Mouse (Mus musculus): ENCODE data around the gene Sec13. TPM values are rescaled to one million over a fixed set of nuclear protein-coding genes. Genes with fewer than 3 reads are reported as not detected.

Gene Sec13
- polyA plus RNA-seq, 1 experiment from 2014 or later, result 260 TPM

DNA sequence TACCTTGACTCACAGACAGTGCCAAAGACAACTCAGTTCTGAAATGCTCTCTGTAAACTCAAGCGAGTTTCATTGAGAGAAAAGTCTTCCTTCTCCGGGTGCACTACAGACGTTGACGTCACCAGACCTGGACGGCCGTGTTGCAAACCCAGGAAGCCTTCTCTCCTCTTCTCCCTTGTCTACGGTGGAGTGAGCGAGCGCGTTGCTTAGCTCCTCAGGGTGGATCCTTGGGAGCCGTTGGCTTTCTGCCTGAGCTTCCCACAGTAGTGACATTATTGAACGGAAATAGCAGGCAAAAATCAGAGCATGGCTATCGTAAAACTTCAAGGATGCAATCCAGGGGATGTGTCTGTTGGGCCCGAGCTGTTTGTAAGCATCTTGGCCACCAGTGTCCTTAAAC is 6.7 kb upstream of the Sec13 start:
- Histone ChIP-seq H3K4me3 (ENCODE audit: low read depth, low read length) (no peak overlapping the region), H3K9me3 (ENCODE audit: control insufficient read depth, low read depth, low read length) (no peaks in the 10 kb centered on the region), H3K4me1 (ENCODE audit: control insufficient read depth, insufficient read depth, low read length) (no peaks in the 10 kb centered on the region), H3K27me3 (ENCODE audit: control insufficient read depth, insufficient read depth, low read length) (no peaks in the 10 kb centered on the region), H3K4me2 (replicated peaks; ENCODE audit: low read depth, low read length) (no peak overlapping the region), H3K36me3 (ENCODE audit: control insufficient read depth, insufficient read depth, low read length) (no peaks in the 10 kb centered on the region), H3K9ac (replicated peaks; ENCODE audit: low read depth, low read length) (no peak overlapping the region), H3K27ac (ENCODE audit: low read length) (no peak overlapping the region)
- 83% methylated on average over 14 of the region's 14 CpGs for WGBS
- ATAC-seq (ENCODE audit: insufficient number of reproducible peaks, insufficient read depth, low FRiP score, low read depth), result no peak

- no peaks in the 10 kb centered on the region for H3K27me3 ChIP-seq (ENCODE audit: control insufficient read depth, insufficient read depth, low read length)
- H3K36me3 ChIP-seq (ENCODE audit: control insufficient read depth, insufficient read depth, low read length), result no peaks in the 10 kb centered on the region
- no peaks in the 10 kb centered on the region for H3K4me1 ChIP-seq (ENCODE audit: control insufficient read depth, insufficient read depth, low read length)
- H3K9me3 ChIP-seq (ENCODE audit: control insufficient read depth, low read depth, low read length), result no peaks in the 10 kb centered on the region
- H3K4me2 ChIP-seq (replicated peaks; ENCODE audit: low read depth, low read length), result no peak overlapping the region
- no peak for ATAC-seq (ENCODE audit: insufficient number of reproducible peaks, insufficient read depth, low FRiP score, low read depth)
- no peak overlapping the region for H3K27ac ChIP-seq (ENCODE audit: low read length)
- no peak overlapping the region for H3K4me3 ChIP-seq (ENCODE audit: low read depth, low read length)
- no peak overlapping the region for H3K9ac ChIP-seq (replicated peaks; ENCODE audit: low read depth, low read length)
Observed at GRCm38 (mm10) chr6:113745117-113745516, 4.6 kb upstream of the Sec13 start.

GRCm38 (mm10) chr6:113743111-113743510 is 2.6 kb upstream of the Sec13 start:
- H3K36me3 ChIP-seq (ENCODE audit: control insufficient read depth, insufficient read depth, low read length), result no peaks in the 10 kb centered on the region
- WGBS, result 60% methylated on average over 1 of the region's 1 CpGs
- no peaks in the 10 kb centered on the region for H3K27me3 ChIP-seq (ENCODE audit: control insufficient read depth, insufficient read depth, low read length)
- H3K9me3 ChIP-seq (ENCODE audit: control insufficient read depth, low read depth, low read length), result no peaks in the 10 kb centered on the region
- H3K27ac ChIP-seq (ENCODE audit: low read length), result no peak overlapping the region
- no peak for ATAC-seq (ENCODE audit: insufficient number of reproducible peaks, insufficient read depth, low FRiP score, low read depth)
- H3K4me3 ChIP-seq (ENCODE audit: low read depth, low read length), result no peak overlapping the region
- H3K4me1 ChIP-seq (ENCODE audit: control insufficient read depth, insufficient read depth, low read length), result peaks cover 8% of the 10 kb centered on the region
- H3K4me2 ChIP-seq (replicated peaks; ENCODE audit: low read depth, low read length), result no peak overlapping the region
- H3K9ac ChIP-seq (replicated peaks; ENCODE audit: low read depth, low read length), result no peak overlapping the region

- Histone ChIP-seq H3K27ac (ENCODE audit: low read length) (no peak overlapping the region), H3K9ac (replicated peaks; ENCODE audit: low read depth, low read length) (no peak overlapping the region), H3K4me1 (ENCODE audit: control insufficient read depth, insufficient read depth, low read length) (peaks cover 8% of the 10 kb centered on the region), H3K27me3 (ENCODE audit: control insufficient read depth, insufficient read depth, low read length) (no peaks in the 10 kb centered on the region), H3K36me3 (ENCODE audit: control insufficient read depth, insufficient read depth, low read length) (no peaks in the 10 kb centered on the region), H3K9me3 (ENCODE audit: control insufficient read depth, low read depth, low read length) (no peaks in the 10 kb centered on the region), H3K4me3 (ENCODE audit: low read depth, low read length) (no peak overlapping the region), H3K4me2 (replicated peaks; ENCODE audit: low read depth, low read length) (no peak overlapping the region)
- 71% methylated on average over 1 of the region's 1 CpGs for WGBS
- no peak for ATAC-seq (ENCODE audit: insufficient number of reproducible peaks, insufficient read depth, low FRiP score, low read depth)
Observed at GRCm38 (mm10) chr6:113742321-113742720, 1.8 kb upstream of the Sec13 start.

- no peak overlapping the region for H3K4me2 ChIP-seq (replicated peaks; ENCODE audit: low read depth, low read length)
- no peak overlapping the region for H3K4me3 ChIP-seq (ENCODE audit: low read depth, low read length)
- H3K4me1 ChIP-seq (ENCODE audit: control insufficient read depth, insufficient read depth, low read length), result peaks cover 8% of the 10 kb centered on the region
- WGBS, result 65% methylated on average over 2 of the region's 2 CpGs
- no peaks in the 10 kb centered on the region for H3K9me3 ChIP-seq (ENCODE audit: control insufficient read depth, low read depth, low read length)
- H3K9ac ChIP-seq (replicated peaks; ENCODE audit: low read depth, low read length), result no peak overlapping the region
- ATAC-seq (ENCODE audit: insufficient number of reproducible peaks, insufficient read depth, low FRiP score, low read depth), result no peak
- peaks cover 3% of the 10 kb centered on the region for H3K36me3 ChIP-seq (ENCODE audit: control insufficient read depth, insufficient read depth, low read length)
- no peaks in the 10 kb centered on the region for H3K27me3 ChIP-seq (ENCODE audit: control insufficient read depth, insufficient read depth, low read length)
- no peak overlapping the region for H3K27ac ChIP-seq (ENCODE audit: low read length)
Observed at GRCm38 (mm10) chr6:113741425-113741824, 882 bp upstream of the Sec13 start.

DNA sequence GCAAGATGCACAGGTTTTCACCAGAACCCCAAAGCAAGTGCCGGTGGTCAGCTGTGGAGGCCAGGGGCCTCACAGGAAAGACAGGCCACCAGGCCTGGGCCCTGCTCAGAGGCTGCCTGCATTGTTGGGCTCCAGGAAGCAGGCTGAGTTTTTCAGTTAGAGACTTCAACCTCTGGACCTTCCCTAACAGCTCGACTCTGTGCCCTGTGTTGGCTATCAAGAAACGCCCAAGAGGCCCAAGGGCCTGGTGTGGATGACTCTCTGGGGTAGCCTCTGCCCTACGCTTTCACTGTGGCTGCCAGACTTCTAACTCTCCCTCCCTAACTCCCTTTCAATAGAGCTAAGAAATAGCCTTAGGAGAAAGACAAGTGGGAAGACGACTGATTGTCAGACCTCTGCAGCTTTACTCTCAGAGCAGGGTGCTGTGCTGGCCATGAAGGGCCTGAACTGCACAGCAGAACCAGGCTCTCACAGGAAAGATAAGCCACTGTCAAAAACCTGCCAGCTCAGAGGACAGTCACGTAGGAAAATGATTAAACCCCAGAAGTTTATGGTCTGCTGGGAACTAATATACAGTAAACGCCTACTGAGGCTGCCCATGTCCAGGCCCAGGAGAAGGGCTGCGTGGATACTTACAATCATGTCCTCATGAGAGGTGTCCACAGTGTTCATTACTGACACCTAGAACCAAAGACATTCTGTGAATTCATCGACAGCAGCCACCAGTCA is 3.1 kb downstream of the Sec13 start:
- H3K4me2 ChIP-seq (replicated peaks; ENCODE audit: low read depth, low read length), result no peak overlapping the region
- H3K9me3 ChIP-seq (ENCODE audit: control insufficient read depth, low read depth, low read length), result no peaks in the 10 kb centered on the region
- peaks cover 37% of the 10 kb centered on the region for H3K36me3 ChIP-seq (ENCODE audit: control insufficient read depth, insufficient read depth, low read length)
- H3K27ac ChIP-seq (ENCODE audit: low read length), result no peak overlapping the region
- H3K4me1 ChIP-seq (ENCODE audit: control insufficient read depth, insufficient read depth, low read length), result peaks cover 8% of the 10 kb centered on the region
- no peak overlapping the region for H3K4me3 ChIP-seq (ENCODE audit: low read depth, low read length)
- no peak overlapping the region for H3K9ac ChIP-seq (replicated peaks; ENCODE audit: low read depth, low read length)
- H3K27me3 ChIP-seq (ENCODE audit: control insufficient read depth, insufficient read depth, low read length), result no peaks in the 10 kb centered on the region
- ATAC-seq (ENCODE audit: insufficient number of reproducible peaks, insufficient read depth, low FRiP score, low read depth), result no peak
- WGBS, result 93% methylated on average over 9 of the region's 9 CpGs

GRCm38 (mm10) chr6:113731296-113731695 is 9.2 kb downstream of the Sec13 start:
- Histone ChIP-seq H3K9me3 (ENCODE audit: control insufficient read depth, low read depth, low read length) (no peaks in the 10 kb centered on the region), H3K4me1 (ENCODE audit: control insufficient read depth, insufficient read depth, low read length) (no peaks in the 10 kb centered on the region), H3K4me2 (replicated peaks; ENCODE audit: low read depth, low read length) (no peak overlapping the region), H3K4me3 (ENCODE audit: low read depth, low read length) (no peak overlapping the region), H3K9ac (replicated peaks; ENCODE audit: low read depth, low read length) (no peak overlapping the region), H3K27ac (ENCODE audit: low read length) (no peak overlapping the region), H3K36me3 (ENCODE audit: control insufficient read depth, insufficient read depth, low read length) (peaks cover 81% of the 10 kb centered on the region), H3K27me3 (ENCODE audit: control insufficient read depth, insufficient read depth, low read length) (no peaks in the 10 kb centered on the region)
- ATAC-seq (ENCODE audit: insufficient number of reproducible peaks, insufficient read depth, low FRiP score, low read depth), result no peak
- WGBS, result 94% methylated on average over 3 of the region's 3 CpGs

GRCm38 (mm10) chr6:113728181-113728580 is 12.4 kb downstream of the Sec13 start:
- 84% methylated on average over 7 of the region's 7 CpGs for WGBS
- Histone ChIP-seq H3K9ac (replicated peaks; ENCODE audit: low read depth, low read length) (no peak overlapping the region), H3K4me2 (replicated peaks; ENCODE audit: low read depth, low read length) (no peak overlapping the region)

DNA sequence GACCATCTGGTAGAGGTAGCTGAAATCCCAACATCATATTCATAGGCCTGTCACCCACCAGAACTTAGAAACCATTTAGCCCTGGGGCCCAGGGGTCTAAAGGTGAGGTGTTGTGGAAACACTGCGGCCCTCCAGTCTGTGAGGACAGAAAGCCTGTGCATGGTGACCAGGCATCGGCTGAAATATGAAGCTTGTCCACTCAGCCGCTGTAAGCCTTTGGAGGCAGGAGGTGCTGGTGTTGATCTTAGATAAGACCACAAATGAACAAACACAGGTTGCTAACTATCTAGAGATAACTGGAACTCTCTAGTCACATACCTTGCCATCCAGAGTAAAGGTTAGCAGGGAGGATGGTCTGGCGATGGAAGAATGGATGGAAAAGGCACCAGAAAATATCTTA is 19.5 kb downstream of the Sec13 start:
- WGBS, result 73% methylated on average over 4 of the region's 4 CpGs
- Histone ChIP-seq H3K4me2 (replicated peaks; ENCODE audit: low read depth, low read length) (no peak overlapping the region), H3K4me1 (ENCODE audit: control insufficient read depth, insufficient read depth, low read length) (no peaks in the 10 kb centered on the region), H3K27me3 (ENCODE audit: control insufficient read depth, insufficient read depth, low read length) (no peaks in the 10 kb centered on the region), H3K4me3 (ENCODE audit: low read depth, low read length) (no peak overlapping the region), H3K27ac (ENCODE audit: low read length) (no peak overlapping the region), H3K9ac (replicated peaks; ENCODE audit: low read depth, low read length) (no peak overlapping the region), H3K36me3 (ENCODE audit: control insufficient read depth, insufficient read depth, low read length) (peaks cover 38% of the 10 kb centered on the region), H3K9me3 (ENCODE audit: control insufficient read depth, low read depth, low read length) (no peaks in the 10 kb centered on the region)
- ATAC-seq (ENCODE audit: insufficient number of reproducible peaks, insufficient read depth, low FRiP score, low read depth), result no peak

More at GRCm38 (mm10) chr6:113728181-113728580, 12.4 kb downstream of the Sec13 start:
- H3K9me3 ChIP-seq (ENCODE audit: control insufficient read depth, low read depth, low read length), result no peaks in the 10 kb centered on the region
- no peak overlapping the region for H3K27ac ChIP-seq (ENCODE audit: low read length)
- peaks cover 64% of the 10 kb centered on the region for H3K36me3 ChIP-seq (ENCODE audit: control insufficient read depth, insufficient read depth, low read length)
- ATAC-seq (ENCODE audit: insufficient number of reproducible peaks, insufficient read depth, low FRiP score, low read depth), result no peak
- H3K4me3 ChIP-seq (ENCODE audit: low read depth, low read length), result no peak overlapping the region
- H3K4me1 ChIP-seq (ENCODE audit: control insufficient read depth, insufficient read depth, low read length), result no peaks in the 10 kb centered on the region
- H3K27me3 ChIP-seq (ENCODE audit: control insufficient read depth, insufficient read depth, low read length), result no peaks in the 10 kb centered on the region
